Mouse (Mus musculus): ENCODE results near the gene Foxred1.

GRCm38 (mm10) chr9:35239734-35240133, 28.9 kb upstream of the Foxred1 start:
- TF ChIP-seq CTCF (IDR thresholded peaks at IDR 0.05; ENCODE audit: control insufficient read depth, insufficient read depth, insufficient read length) (no peak), FOSL1 (IDR thresholded peaks at IDR 0.05; ENCODE audit: insufficient read depth, low read length, poor library complexity, severe bottlenecking) (no peak), MAX (IDR thresholded peaks at IDR 0.05) (no peak), USF1 (IDR thresholded peaks at IDR 0.05; ENCODE audit: low read depth) (no peak), CEBPB (IDR thresholded peaks at IDR 0.05; ENCODE audit: low read depth) (no peak), MYOD1 (IDR thresholded peaks at IDR 0.05; ENCODE audit: control insufficient read depth, insufficient read length, low read depth) (no peak)
